Mouse (Mus musculus) spleen, postnatal 14 days (tissue): ENCODE measurements around the gene Dlx3.

ENCODE experiments used
- DNase-seq, 2 experiments: peaks; one replicate each; pipeline ENCODE4 v3.0.0; 2021 to 2022; ENCODE audit warnings: low spot score in 2 of 2

The Dlx3 gene

DNA sequence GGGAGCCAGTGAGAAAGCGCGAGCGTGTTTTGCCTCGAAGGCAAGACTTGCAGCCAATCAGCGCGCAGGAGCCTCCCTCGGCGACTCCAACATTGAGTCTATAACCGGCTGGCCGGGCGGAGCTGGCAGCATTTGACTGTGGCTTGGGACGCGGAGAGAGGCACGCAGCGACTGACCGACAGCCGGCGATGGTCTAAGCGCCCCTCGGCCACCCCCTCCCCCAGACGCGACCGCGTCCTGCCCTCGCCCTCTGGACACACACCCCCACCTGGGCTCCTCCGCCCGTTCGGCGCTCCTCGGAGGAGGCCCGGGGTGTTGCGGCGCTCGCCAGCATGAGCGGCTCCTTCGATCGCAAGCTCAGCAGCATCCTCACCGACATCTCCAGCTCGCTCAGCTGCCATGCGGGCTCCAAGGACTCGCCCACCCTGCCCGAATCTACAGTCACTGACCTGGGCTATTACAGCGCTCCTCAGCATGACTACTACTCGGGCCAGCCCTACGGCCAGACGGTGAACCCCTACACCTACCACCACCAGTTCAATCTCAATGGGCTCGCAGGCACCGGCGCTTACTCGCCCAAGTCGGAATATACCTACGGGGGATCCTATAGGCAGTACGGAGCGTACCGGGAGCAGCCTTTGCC lies at the start of gene Dlx3:
Gene Dlx3, plus strand, starts transcription at position 130 of the 643 bp plus-strand sequence.
- no peak for DNase-seq

- DNase-seq = no peak
Measured at GRCm38 (mm10) chr11:95070140-95071107, 49.5 kb upstream of the Dlx3 start.

DNA sequence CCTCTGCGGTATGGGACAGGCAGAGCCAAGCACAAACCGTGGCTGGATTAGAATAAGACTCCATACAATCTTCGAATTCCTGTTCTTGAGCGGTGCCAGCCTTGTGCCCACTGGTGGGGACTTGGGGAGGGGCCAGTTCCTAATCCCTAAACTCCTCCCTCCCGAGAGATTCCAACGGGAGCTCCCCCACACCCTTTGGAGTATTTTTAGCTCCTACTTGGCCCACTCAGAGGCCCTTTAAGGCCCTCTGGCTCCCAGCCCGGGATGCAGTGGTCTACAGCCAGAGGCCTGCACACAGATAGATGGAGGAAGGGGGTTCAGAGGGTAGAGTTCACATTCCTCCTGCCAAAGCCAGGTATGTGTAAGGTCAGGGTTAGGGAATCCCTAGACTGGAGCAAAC lies 48.7 kb upstream of the Dlx3 start:
- no peak for DNase-seq

- DNase-seq = no peak
Measured at GRCm38 (mm10) chr11:95072136-95072535, 47.8 kb upstream of the Dlx3 start.

GRCm38 (mm10) chr11:95072804-95073203 lies 47.1 kb upstream of the Dlx3 start:
- no peak for DNase-seq

DNA sequence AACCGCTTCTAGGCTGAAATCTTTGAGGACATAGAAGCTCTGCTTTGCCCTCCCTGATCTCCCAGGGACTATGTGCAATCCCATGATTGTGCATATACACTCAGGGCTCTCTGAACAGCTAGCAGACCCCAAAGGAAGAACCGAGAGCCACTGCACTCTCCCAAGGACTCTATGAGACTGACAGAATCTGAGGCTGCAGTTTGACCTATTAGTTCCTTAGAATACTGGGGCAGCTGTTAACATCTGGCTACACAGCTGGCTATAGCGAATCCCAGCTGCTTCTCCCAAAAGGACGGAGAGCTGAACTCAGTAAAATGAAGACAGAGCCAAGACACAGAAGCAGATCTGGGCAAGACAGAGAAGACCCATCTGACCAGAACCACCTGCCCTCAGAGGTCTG lies 46.1 kb upstream of the Dlx3 start:
- DNase-seq = no peak

DNA sequence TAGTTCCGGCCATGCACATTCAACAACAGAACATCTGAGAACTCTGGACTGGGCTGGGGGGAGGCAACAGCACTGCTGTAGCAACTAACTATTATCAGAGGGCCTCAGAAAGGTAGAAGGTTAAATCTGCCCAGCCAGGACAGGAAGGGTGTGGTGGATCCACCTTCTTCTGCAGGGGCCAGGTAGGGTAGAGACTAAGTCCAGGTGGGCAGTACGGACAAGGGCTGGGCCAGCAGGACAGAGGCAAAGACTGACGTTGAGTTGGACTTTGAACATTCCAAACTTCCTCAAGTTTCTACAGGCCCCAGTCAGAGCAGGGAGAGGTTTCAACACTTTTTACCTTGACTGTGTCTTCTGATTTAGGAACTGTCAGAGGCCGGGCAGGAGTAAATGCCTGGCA lies 45.2 kb upstream of the Dlx3 start:
- DNase-seq = no peak

- no peak for DNase-seq
Measured at GRCm38 (mm10) chr11:95075197-95076040, 44.5 kb upstream of the Dlx3 start.

DNA sequence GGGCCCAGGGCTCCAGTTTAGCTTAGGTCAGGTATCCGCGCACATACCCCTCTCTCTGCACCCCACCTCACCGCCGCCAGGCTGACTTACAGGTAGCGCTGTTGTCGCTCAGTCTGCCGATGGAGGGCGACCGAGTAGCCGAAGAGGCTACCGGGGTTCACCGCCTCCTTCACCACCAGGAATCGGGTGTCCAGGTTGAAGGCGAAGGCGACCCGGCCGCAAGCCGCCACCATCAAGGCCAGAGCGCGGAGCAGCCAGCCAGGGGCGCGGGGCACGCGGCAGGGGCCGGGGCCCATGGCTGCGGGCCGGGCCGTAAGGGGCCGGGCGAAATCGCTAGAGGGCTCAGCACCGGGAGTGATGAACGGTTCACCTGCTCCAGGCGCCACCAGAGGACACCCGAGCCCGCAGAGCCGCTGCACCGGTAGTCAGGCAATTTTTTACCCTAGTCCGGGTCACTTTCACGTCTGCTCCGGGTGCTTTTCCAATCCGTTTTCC lies 43.8 kb upstream of the Dlx3 start:
- DNase-seq = no peak

- DNase-seq = no peak
Measured at GRCm38 (mm10) chr11:95076536-95077111, 43.3 kb upstream of the Dlx3 start, which contains the start of gene Itga3. Itga3 (minus strand) TSS chr11:95076801.

GRCm38 (mm10) chr11:95077956-95078355 lies 42.0 kb upstream of the Dlx3 start:
- no peak for DNase-seq

- DNase-seq = no peak
Measured at GRCm38 (mm10) chr11:95079256-95079875, 40.6 kb upstream of the Dlx3 start.

- no peak for DNase-seq
Measured at GRCm38 (mm10) chr11:95080783-95081182, 39.1 kb upstream of the Dlx3 start.

DNA sequence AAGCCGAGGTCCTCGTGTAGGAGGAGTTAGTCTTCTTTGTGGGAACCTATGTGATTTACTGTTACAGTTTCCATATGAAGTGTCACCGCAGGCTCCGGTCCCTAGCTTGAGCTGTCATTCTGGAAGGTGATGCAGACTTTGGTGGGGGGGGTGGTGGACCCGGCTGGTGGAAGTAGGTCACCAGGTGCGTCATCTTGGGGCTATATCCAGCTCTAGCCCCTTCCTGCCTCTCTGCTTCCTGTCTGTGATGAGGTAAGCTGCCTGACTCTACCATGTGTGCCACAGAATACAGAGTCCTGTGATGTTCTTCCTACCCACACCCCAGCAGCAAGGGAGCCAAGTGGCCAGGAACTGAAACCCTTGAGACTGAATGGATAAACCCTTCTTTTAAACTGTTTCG lies 37.0 kb upstream of the Dlx3 start:
- no peak for DNase-seq

- no peak for DNase-seq
Measured at GRCm38 (mm10) chr11:95084175-95084574, 35.7 kb upstream of the Dlx3 start.

GRCm38 (mm10) chr11:95084811-95085382 lies 35.0 kb upstream of the Dlx3 start:
- no peak for DNase-seq

- DNase-seq = no peak
Measured at GRCm38 (mm10) chr11:95085710-95086109, 34.2 kb upstream of the Dlx3 start.

DNA sequence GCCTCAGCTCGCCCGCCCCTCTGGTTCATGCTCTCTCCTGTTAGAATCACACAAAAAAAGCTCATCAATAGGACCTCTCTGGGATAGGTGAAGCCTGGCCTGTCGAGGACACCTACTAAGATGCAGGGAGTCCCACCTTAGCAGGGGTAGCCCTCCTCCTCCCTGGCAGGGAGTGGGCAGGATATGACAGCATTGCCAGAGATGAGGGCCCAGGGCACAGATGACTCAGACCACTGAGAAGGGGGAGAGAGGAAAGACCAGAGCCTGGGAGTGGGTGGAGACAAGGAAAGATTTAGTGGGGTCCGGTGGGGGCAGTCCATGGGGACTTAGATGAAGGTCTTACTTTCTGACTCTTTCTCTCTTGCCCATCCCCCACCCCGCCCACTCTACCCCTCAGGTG lies 33.7 kb upstream of the Dlx3 start:
- no peak for DNase-seq

DNA sequence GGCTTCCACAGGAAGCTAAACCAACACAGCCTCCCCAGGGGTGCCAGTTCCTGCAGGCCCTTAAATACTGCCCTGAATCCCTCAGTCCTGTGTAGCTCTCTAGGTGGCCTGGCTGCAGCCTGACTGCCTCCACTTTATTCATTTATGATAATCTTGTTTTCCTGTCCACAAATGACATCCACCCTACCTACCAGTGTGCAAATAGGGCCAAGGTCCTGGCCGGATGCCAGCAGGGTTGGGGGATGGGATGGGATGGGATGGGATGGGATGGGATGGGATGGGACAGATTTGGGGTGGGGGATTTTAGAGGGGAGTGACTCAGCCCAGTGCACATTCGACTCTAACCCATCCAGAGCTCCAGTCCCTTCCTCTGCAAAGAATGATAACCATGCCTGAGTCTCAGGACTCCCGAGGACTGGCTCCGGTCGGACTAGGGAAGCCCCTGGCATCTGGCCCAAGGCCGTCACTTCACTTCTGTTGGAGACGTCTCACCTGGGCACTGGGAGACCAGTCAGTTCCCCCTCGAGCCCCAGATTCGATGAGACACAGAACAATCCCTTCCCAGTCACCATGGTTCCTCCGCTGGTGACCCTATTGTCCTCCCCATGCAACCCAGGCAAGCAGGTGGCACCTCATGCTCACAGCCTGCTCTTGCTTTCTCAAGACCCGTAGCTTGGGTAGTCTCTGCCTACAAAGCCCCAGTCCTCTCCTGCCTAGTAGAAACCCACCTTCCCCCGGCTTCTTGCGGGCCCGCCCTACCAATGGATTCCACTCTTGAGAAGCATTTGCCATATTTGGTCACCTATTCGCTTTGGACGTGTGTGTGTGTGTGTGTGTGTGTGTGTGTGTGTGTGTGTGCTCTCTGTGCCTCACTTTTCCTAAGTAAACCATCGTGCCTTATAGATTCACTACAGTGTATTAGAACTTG lies 32.4 kb upstream of the Dlx3 start:
- DNase-seq = no peak

DNA sequence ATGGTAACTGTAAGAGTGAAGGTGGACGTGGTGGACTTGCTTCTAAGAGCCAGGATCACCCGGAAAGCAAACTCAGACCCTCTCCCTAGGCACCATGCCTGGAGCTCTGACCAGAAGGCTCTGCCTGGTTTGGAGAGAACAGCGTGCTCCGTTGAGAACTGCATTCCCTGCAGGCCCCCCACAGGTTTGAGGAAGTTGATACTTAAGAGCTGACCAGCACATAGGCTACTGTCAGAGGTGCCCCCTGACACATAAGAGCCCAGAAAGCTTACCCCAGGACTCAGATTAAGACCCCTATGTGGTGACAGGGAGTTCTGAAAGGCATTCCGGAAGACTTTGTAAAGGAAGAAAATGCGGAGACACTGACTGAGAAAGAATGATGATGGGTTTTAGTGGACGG lies 31.6 kb upstream of the Dlx3 start:
- DNase-seq = no peak
